Comparison of ENCODE assay signal across 18 mouse cellular contexts in the genomic region with DNA sequence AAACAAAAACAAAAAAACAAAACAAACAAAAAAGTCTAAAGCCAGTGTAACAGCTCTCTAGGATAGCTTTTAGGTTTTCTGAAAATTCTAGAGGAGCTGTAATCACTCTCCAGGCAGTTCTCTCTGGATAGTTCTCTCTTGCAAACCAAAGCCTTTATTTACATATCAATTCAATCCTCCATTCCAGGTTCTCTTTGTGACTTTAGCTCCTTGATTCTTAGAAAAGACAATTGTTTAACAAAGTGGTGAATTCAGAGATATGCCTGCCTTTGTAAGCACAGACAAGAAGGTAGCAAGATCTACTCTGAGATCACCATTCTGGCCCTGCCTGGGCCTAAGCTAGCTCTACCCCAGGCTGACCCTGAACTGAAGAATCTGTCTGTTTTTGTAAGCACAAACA.
"Had no signal": no experiment of that assay in that cellular context is flagged by ENCODE, and none has a peak within 500 bp of the region (broad histone marks: within the 10 kb centered on the region; RNA-seq: fewer than 3 reads in every experiment).

No protein-coding gene starts in this region.

- H3K4me1 ChIP-seq: midbrain, embryonic 10.5 days; midbrain, embryonic 13.5 days; midbrain, embryonic 15.5 days; neural tube, embryonic 13.5 days; neural tube, embryonic 15.5 days had no signal

- H3K4me2 ChIP-seq: lung, embryonic 14.5 days; midbrain, embryonic 13.5 days; midbrain, embryonic 15.5 days; neural tube, embryonic 13.5 days; neural tube, embryonic 15.5 days had no signal

- H3K9me3 ChIP-seq: midbrain, embryonic 10.5 days; midbrain, embryonic 13.5 days; midbrain, embryonic 15.5 days; neural tube, embryonic 13.5 days; neural tube, embryonic 15.5 days had no signal

- ATAC-seq: midbrain, embryonic 13.5 days; midbrain, embryonic 15.5 days had no signal

- H3K4me3 ChIP-seq: midbrain, embryonic 10.5 days; midbrain, embryonic 13.5 days; midbrain, embryonic 15.5 days; myocyte; neural tube, embryonic 13.5 days; neural tube, embryonic 15.5 days had no signal

- H3K36me3 ChIP-seq: midbrain, embryonic 10.5 days; midbrain, embryonic 13.5 days; midbrain, embryonic 15.5 days; neural tube, embryonic 13.5 days; neural tube, embryonic 15.5 days had no signal

- H3K27ac ChIP-seq: midbrain, embryonic 10.5 days; midbrain, embryonic 13.5 days; midbrain, embryonic 15.5 days; neural tube, embryonic 13.5 days; neural tube, embryonic 15.5 days had no signal

- H3K9ac ChIP-seq: lung, embryonic 14.5 days; midbrain, embryonic 13.5 days; midbrain, embryonic 15.5 days; neural tube, embryonic 13.5 days; neural tube, embryonic 15.5 days had no signal

- DNase-seq: lung, adult 18-20 months; lung, embryonic 14.5 days; lung, postnatal 10 days; lung, postnatal 4 days; retina, postnatal 1 day; right cerebral cortex, adult 18-20 months; right cerebral cortex, postnatal 25 days; right cerebral cortex, postnatal 4 days; spleen, adult 18-20 months; thymus, adult 2 months; thymus, postnatal 25 days; thymus, postnatal 4 days had no signal

- H3K27me3 ChIP-seq: midbrain, embryonic 13.5 days; midbrain, embryonic 15.5 days; neural tube, embryonic 13.5 days; neural tube, embryonic 15.5 days had no signal
